Mouse (Mus musculus): Measurements from ENCODE around the gene Tbc1d23. TPM values are rescaled to one million over a fixed set of nuclear protein-coding genes. Genes with fewer than 3 reads are reported as not detected.
A peak's percentile ranks its signal among the peaks of the same experiment; 100 is the strongest.
"Not testable (repeated sequence)": the region's sequence is repeated elsewhere in the genome, so short reads cannot be mapped to it uniquely, and the experiment has no call there.

Tbc1d23 gene
- polyA plus RNA-seq, 1 experiment, result 0.36 TPM

DNA sequence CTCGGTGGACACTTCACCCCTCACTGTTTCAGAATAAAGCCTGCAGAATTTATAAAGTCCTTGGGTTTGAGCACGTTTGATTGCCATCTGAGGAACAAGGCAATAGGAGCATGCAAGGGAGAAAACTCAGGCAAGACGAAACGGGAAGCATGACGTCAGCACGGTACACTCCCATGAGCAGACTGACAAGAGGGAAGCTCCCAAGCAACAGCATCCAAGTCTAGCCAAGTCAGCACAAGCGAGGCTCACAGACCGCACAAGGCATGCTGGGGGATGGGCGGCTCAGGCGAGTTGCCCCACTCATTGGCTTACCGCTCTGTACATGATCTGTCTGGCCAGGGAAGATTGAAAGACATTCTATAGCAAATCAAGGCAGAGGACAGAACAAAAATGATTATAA, 50.1 kb downstream of the Tbc1d23 start:
- peaks cover 14% of the 10 kb centered on the region for H3K4me1 ChIP-seq
- H3K4me3 ChIP-seq (replicated peaks), result no peak overlapping the region
- no peaks in the 10 kb centered on the region for H3K27me3 ChIP-seq (replicated peaks)
- TF ChIP-seq GATA1 (IDR thresholded peaks at IDR 0.05; ENCODE audit: borderline replicate concordance, low read length) (no peak), FLI1 (IDR thresholded peaks at IDR 0.05; ENCODE audit: low read length) (no peak)
- peaks cover 95% of the 10 kb centered on the region for H3K36me3 ChIP-seq (replicated peaks; ENCODE audit: low read length)
- no peaks in the 10 kb centered on the region for H3K9me3 ChIP-seq

DNA sequence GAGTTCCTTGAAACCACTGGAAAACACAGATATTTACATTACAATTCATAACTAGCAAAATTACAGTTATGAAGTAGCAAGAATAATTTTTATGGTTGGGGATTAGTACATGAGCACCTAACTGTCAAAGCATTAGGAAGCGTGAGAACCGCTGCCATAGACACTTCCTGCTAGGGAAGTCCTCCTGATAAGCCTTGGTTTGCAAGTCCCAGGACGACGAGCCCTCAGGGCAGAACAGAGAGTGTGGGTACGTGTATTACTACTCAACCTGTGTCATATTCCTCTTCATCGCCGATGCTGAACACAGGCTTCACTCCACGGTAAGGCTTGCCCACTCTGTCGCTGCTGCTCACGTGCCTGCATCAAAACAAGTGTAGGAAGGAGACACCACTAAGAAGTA, 53.6 kb downstream of the Tbc1d23 start:
- Histone ChIP-seq H3K27me3 (replicated peaks) (no peaks in the 10 kb centered on the region), H3K9me3 (no peaks in the 10 kb centered on the region), H3K36me3 (replicated peaks; ENCODE audit: low read length) (peaks cover 81% of the 10 kb centered on the region), H3K4me3 (replicated peaks) (peak overlapping the region; percentile 12), H3K4me1 (peaks cover 23% of the 10 kb centered on the region)
- TF ChIP-seq GATA1 (IDR thresholded peaks at IDR 0.05; ENCODE audit: borderline replicate concordance, low read length) (no peak), FLI1 (IDR thresholded peaks at IDR 0.05; ENCODE audit: low read length) (no peak)

DNA sequence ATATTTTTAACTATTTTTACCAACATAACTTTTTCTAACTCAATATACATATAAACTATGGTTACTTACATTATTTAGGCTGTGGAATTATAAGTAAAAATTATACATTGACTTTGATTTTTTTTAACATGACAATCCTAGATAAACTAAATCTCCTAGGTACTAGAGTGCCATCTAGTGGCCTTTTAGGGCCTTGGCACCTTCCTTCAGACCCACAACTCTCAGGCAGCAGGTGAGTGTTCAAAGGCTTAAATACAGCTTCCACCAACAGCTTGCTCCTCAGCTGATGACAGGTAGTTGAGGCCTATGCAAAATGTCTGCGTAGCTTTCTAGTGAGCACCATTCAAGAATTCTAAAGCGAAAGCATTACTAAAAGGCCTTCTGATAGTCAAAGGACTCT, 54.0 kb downstream of the Tbc1d23 start:
- no peak for TF ChIP-seq GATA1 (IDR thresholded peaks at IDR 0.05; ENCODE audit: borderline replicate concordance, low read length)
- TF ChIP-seq FLI1 (IDR thresholded peaks at IDR 0.05; ENCODE audit: low read length), result no peak
- Histone ChIP-seq H3K4me3 (replicated peaks) (no peak overlapping the region), H3K36me3 (replicated peaks; ENCODE audit: low read length) (peaks cover 81% of the 10 kb centered on the region)

DNA sequence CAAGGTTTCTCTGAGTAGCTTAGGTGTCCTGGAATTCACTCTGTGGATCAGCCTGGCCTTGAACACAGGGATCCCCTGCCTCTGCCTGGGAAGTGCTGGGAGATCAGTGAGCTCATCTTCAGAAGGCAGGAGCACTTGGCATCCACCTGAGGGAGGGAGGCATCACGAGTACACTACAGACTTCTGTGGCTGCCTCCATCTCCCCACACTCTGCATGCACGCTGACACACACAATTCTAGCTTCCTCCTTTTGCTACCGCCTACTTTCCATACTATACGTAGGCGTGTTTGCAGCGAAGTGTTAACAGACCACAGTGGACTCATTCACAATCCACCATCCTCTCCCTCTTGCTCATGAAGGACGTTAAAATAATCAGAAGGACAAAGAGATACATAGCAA, 55.0 kb downstream of the Tbc1d23 start:
- Histone ChIP-seq H3K9me3 (no peaks in the 10 kb centered on the region), H3K4me3 (replicated peaks) (peak overlapping the region; percentile 62), H3K4me1 (peaks cover 23% of the 10 kb centered on the region), H3K27me3 (replicated peaks) (no peaks in the 10 kb centered on the region), H3K36me3 (replicated peaks; ENCODE audit: low read length) (peaks cover 78% of the 10 kb centered on the region)
- TF ChIP-seq FLI1 (IDR thresholded peaks at IDR 0.05; ENCODE audit: low read length), result no peak
- TF ChIP-seq GATA1 (IDR thresholded peaks at IDR 0.05; ENCODE audit: borderline replicate concordance, low read length), result no peak

More for the DNA sequence above, 54.0 kb downstream of the Tbc1d23 start:
- Histone ChIP-seq H3K4me1 (peaks cover 23% of the 10 kb centered on the region), H3K9me3 (no peaks in the 10 kb centered on the region), H3K27me3 (replicated peaks) (no peaks in the 10 kb centered on the region)

DNA sequence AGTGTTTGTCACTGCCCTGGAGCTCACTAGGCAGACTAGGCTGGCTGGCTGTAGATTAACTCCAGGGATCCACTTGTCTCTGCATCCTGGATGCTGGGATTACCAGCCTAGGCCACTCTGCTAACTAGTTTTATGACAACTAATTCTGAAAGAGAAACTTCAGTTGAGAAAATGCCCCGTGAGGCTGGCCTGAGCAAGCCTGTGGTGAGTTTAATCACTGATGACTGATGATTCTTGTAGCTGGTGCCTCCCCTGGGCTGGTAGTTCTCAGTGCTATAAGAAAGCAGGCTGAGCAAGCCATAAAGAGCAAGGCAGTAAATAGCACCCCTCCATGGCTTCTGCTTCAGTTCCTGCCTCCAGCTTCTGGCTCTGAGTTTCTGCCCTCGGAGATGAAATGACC, 55.6 kb downstream of the Tbc1d23 start:
- peaks cover 23% of the 10 kb centered on the region for H3K4me1 ChIP-seq
- TF ChIP-seq FLI1 (IDR thresholded peaks at IDR 0.05; ENCODE audit: low read length) (no peak), GATA1 (IDR thresholded peaks at IDR 0.05; ENCODE audit: borderline replicate concordance, low read length) (no peak)
- H3K36me3 ChIP-seq (replicated peaks; ENCODE audit: low read length), result peaks cover 78% of the 10 kb centered on the region
- no peaks in the 10 kb centered on the region for H3K27me3 ChIP-seq (replicated peaks)
- H3K4me3 ChIP-seq (replicated peaks), result no peak overlapping the region
- no peaks in the 10 kb centered on the region for H3K9me3 ChIP-seq

DNA sequence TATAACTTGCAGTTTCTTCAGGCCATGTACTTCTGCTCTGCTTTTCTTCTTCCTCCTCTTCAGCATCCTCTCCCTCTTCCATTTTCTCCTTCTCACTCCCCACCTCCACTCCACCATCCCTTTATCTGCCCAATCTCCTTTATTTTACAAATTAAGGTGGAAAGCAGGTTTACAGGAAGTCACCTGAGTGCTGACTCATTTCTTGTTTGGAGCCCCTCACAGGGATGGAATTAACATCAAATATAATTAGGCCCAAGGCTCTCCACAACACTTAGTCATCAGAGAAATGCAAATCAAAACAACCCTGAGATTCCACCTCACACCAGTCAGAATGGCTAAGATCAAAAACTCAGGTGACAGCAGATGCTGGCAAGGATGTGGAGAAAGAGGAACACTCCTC, 56.8 kb downstream of the Tbc1d23 start:
- Histone ChIP-seq H3K4me1 (peaks cover 23% of the 10 kb centered on the region), H3K36me3 (replicated peaks; ENCODE audit: low read length) (peaks cover 78% of the 10 kb centered on the region)

DNA sequence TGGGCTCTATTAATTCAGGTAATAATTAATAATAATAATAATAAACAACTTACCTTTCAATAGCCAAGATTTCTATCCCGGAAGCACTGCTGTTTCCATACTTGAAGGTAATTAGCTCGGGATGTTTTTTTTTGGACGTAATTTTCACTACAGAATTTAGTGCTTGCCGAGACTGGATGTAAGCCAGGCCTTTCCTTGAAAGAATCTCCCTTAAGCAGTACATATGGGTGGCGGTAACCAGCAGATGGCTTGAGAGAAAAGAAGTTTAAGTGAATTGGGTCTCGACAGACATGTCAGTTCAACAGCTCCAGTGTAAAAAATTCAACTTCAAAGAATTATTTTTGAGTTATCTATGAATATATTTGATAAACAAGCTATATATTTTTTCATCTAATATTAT, 59.7 kb downstream of the Tbc1d23 start:
- H3K4me1 ChIP-seq, result peaks cover 25% of the 10 kb centered on the region
- no peaks in the 10 kb centered on the region for H3K9me3 ChIP-seq
- H3K4me3 ChIP-seq (replicated peaks), result no peak overlapping the region
- peaks cover 62% of the 10 kb centered on the region for H3K36me3 ChIP-seq (replicated peaks; ENCODE audit: low read length)
- H3K27me3 ChIP-seq (replicated peaks), result no peaks in the 10 kb centered on the region
- no peak for TF ChIP-seq GATA1 (IDR thresholded peaks at IDR 0.05; ENCODE audit: borderline replicate concordance, low read length)
- TF ChIP-seq FLI1 (IDR thresholded peaks at IDR 0.05; ENCODE audit: low read length), result no peak

More for the DNA sequence above, 56.8 kb downstream of the Tbc1d23 start:
- H3K9me3 ChIP-seq; H3K27me3 ChIP-seq (replicated peaks); H3K4me3 ChIP-seq (replicated peaks): not testable (repeated sequence)

DNA sequence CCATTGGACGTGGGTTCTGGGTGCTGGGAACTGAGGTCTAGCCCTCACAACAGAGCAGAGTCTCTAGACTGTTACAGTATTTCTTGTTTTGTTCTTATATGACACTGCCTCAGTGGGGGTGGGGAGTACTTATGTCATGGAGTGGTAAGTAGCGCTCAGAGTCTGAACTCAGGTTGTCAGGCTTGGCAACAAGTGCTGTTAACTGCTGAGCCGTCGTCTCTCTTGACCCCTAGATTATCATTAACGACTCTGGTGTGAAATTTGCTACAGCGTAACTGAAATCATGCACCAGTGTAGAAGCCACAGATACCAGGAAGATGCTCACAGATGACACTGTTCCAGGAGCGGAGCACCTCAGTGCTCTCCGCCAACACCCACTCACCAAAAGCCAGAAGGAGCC, 60.1 kb downstream of the Tbc1d23 start:
- TF ChIP-seq FLI1 (IDR thresholded peaks at IDR 0.05; ENCODE audit: low read length), result no peak
- TF ChIP-seq GATA1 (IDR thresholded peaks at IDR 0.05; ENCODE audit: borderline replicate concordance, low read length), result no peak
- H3K9me3 ChIP-seq, result no peaks in the 10 kb centered on the region
- no peak overlapping the region for H3K4me3 ChIP-seq (replicated peaks)
- H3K36me3 ChIP-seq (replicated peaks; ENCODE audit: low read length), result peaks cover 58% of the 10 kb centered on the region
- H3K27me3 ChIP-seq (replicated peaks), result no peaks in the 10 kb centered on the region
- H3K4me1 ChIP-seq, result peaks cover 26% of the 10 kb centered on the region

DNA sequence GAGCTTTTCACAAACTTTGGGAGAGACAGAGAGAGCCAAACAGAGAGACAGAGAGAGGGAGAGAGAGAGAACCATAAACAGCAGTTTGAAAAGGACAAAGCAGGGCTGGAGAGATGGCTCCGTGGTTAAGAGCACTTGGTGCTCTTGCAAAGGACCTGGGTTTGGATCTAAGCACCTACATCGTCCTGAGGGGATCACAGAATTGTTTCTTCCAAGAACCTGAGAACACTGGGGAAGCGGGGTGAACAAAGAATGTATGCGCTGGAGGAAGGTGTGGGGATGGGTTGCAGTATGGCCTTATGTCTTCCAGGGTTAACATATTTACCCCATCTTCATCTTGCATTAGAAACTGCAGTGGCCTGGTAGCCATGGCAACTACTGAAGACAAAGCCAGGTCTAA, 63.1 kb downstream of the Tbc1d23 start:
- Histone ChIP-seq H3K27me3 (replicated peaks) (no peaks in the 10 kb centered on the region), H3K9me3 (no peaks in the 10 kb centered on the region), H3K4me1 (peaks cover 33% of the 10 kb centered on the region), H3K4me3 (replicated peaks) (no peak overlapping the region), H3K36me3 (replicated peaks; ENCODE audit: low read length) (peaks cover 68% of the 10 kb centered on the region)
- no peak for TF ChIP-seq GATA1 (IDR thresholded peaks at IDR 0.05; ENCODE audit: borderline replicate concordance, low read length)
- no peak for TF ChIP-seq FLI1 (IDR thresholded peaks at IDR 0.05; ENCODE audit: low read length)

DNA sequence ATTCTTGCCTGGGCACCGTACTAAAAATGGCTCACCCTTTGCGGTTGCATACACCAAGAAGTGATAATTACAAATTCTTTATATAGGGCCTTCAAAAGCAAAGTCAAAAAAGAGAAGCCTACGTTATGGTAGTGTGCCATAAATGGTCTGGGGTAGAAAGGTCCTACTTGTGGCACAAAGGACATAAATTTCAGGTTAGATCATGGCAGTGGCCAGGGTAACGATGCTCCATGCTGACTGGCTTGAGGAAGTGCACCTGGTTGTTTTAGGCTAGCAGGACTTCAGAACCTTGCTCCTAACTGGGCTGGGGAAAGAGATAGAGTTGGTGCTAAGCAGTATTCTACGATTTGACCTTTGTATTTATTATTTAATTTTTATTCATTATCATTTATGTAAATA, 63.8 kb downstream of the Tbc1d23 start:
- Histone ChIP-seq H3K36me3 (replicated peaks; ENCODE audit: low read length) (peaks cover 69% of the 10 kb centered on the region), H3K4me3 (replicated peaks) (peak overlapping the region; percentile 98), H3K27me3 (replicated peaks) (no peaks in the 10 kb centered on the region), H3K4me1 (peaks cover 41% of the 10 kb centered on the region), H3K9me3 (no peaks in the 10 kb centered on the region)
- TF ChIP-seq FLI1 (IDR thresholded peaks at IDR 0.05; ENCODE audit: low read length) (no peak), GATA1 (IDR thresholded peaks at IDR 0.05; ENCODE audit: borderline replicate concordance, low read length) (no peak)

Measured in megakaryocyte, embryonic 14.5 days (primary cell).